Mouse (Mus musculus) hindbrain, embryonic 12.5 days (tissue): ENCODE data around the gene Cwh43. TPM values are rescaled to one million over a fixed set of nuclear protein-coding genes. Genes with fewer than 3 reads are reported as not detected.
A peak's percentile ranks its signal among the peaks of the same experiment; 100 is the strongest.

Experiments
- ATAC-seq: fragments of 200-750 bp; cut with Nextera tagmentation; 2 replicates; pipeline ENCODE4 v1.8.0; 2017; ENCODE audit warnings: moderate TSS enrichment; ENCODE audit not compliant: low FRiP score
- H3K27ac ChIP-seq: fragments of 300-500 bp; sonication (generic); 2 replicates; pipeline ENCODE4 v1.5.1; 2016; ENCODE audit warnings: mild to moderate bottlenecking
- H3K27me3 ChIP-seq: fragments of 300-500 bp; sonication (generic); 2 replicates; pipeline ENCODE4 v1.6.1; 2016; ENCODE audit warnings: mild to moderate bottlenecking
- H3K36me3 ChIP-seq: fragments of 300-500 bp; sonication (generic); 2 replicates; pipeline ENCODE4 v1.6.1; 2016; ENCODE audit warnings: mild to moderate bottlenecking
- H3K4me1 ChIP-seq: fragments of 300-500 bp; sonication (generic); 2 replicates; pipeline ENCODE4 v1.6.1; 2016
- H3K4me2 ChIP-seq: fragments of 300-500 bp; sonication (generic); replicated peaks from 2 replicates; pipeline ENCODE4 v1.6.1; 2016; ENCODE audit warnings: mild to moderate bottlenecking
- H3K4me3 ChIP-seq: fragments of 300-500 bp; sonication (generic); 2 replicates; pipeline ENCODE4 v1.5.1; 2016; ENCODE audit warnings: mild to moderate bottlenecking
- H3K9ac ChIP-seq: fragments of 300-500 bp; sonication (generic); 2 replicates; pipeline ENCODE4 v1.6.1; 2016; ENCODE audit warnings: mild to moderate bottlenecking, moderate library complexity
- H3K9me3 ChIP-seq: fragments of 300-500 bp; sonication (generic); replicated peaks from 2 replicates; pipeline ENCODE4 v1.6.1; 2016; ENCODE audit warnings: mild to moderate bottlenecking
- WGBS: fragments of 180-500 bp; shearing (Covaris S2); methylation state at CpG from one replicate; pipeline ENCODE4 v1.1.7; 2016; 5-methylcytosine and 5-hydroxymethylcytosine counted together
- polyA plus RNA-seq: library from polyadenylated mRNA; unstranded; fragments of >200 nt; fragmentation: Nextera tagmentation; extraction: Ambion mirVana; gene quantifications from 2 replicates; pipeline ENCODE4 v1.2.1, GENCODE M21; 2016

Gene Cwh43
- polyA plus RNA-seq, 1 experiment from 2014 or later, result not detected

DNA sequence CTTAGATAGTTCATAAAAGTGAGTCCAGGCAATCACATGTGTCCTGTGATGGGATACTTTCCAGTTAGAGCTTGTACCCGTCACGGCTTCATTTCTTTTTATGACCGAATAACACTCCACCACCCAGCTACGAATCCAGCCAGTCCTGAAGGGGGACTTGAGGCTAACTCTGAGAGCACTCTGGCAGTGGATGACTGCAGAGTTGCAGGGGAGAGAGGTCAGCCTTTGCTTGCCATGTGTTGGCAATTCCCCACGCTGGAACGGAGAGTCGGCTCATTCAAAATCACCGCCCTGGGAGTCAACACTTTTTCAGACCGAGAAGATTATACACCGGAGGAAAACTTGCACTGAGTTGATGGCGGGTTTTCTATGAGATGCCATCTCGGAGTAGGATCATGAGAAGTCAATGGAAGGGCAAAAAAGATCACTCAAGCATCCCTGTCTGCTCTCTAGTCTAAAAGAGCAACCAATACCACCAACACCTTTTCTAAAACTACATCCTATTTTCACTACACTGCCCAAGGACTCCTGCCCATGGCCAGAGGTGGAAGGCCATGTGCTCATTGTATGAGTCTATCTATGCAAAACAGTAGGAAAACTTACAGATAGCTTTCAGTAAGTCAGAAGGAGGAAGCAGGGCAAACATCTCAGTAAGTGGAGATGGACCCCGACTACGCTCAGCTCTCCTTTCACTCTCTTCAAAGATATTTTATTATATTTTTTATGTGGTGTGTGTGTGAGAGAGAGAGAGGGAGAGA lies 2.4 kb upstream of the Cwh43 start:
- 86% methylated on average over 14 of the region's 14 CpGs for WGBS
- H3K27ac ChIP-seq, result no peak overlapping the region

DNA sequence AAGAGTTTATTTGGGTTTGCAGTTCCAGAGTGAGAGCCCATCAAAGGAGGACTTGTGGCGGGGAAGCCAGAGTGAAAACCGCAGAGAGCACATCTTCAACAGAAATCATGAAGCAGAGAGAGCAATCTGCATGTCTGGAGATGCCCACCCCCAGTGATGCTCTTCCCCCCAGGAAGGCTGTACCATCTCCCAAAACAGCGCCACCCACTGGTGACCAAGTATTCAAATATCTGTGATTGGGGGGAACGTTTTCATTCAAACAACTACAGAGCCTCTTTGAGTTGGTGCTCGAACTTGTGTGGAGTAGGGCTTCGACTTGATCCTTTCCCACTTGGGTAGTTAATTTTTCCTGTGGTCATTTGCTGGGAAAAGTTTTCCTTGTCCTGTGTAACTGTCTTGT lies 1.1 kb upstream of the Cwh43 start:
- WGBS, result 79% methylated on average over 6 of the region's 6 CpGs
- H3K9me3 ChIP-seq, result no peaks in the 10 kb centered on the region
- ATAC-seq, result no peak
- H3K9ac ChIP-seq, result no peak overlapping the region
- H3K27me3 ChIP-seq, result peaks cover 45% of the 10 kb centered on the region
- H3K4me1 ChIP-seq, result peaks cover 8% of the 10 kb centered on the region
- H3K36me3 ChIP-seq, result no peaks in the 10 kb centered on the region
- no peak overlapping the region for H3K27ac ChIP-seq
- H3K4me3 ChIP-seq, result no peak overlapping the region
- no peak overlapping the region for H3K4me2 ChIP-seq

More for the DNA sequence above, 2.4 kb upstream of the Cwh43 start:
- no peaks in the 10 kb centered on the region for H3K36me3 ChIP-seq
- no peaks in the 10 kb centered on the region for H3K9me3 ChIP-seq
- peaks cover 8% of the 10 kb centered on the region for H3K4me1 ChIP-seq
- ATAC-seq, result no peak
- no peak overlapping the region for H3K4me3 ChIP-seq
- peaks cover 45% of the 10 kb centered on the region for H3K27me3 ChIP-seq
- no peak overlapping the region for H3K9ac ChIP-seq
- no peak overlapping the region for H3K4me2 ChIP-seq

- ATAC-seq, result no peak
- H3K4me3 ChIP-seq, result no peak overlapping the region
- peaks cover 8% of the 10 kb centered on the region for H3K4me1 ChIP-seq
- no peak overlapping the region for H3K9ac ChIP-seq
- no peaks in the 10 kb centered on the region for H3K36me3 ChIP-seq
- H3K27me3 ChIP-seq, result peaks cover 45% of the 10 kb centered on the region
- H3K9me3 ChIP-seq, result no peaks in the 10 kb centered on the region
- 40% methylated on average over 6 of the region's 6 CpGs for WGBS
- no peak overlapping the region for H3K4me2 ChIP-seq
- no peak overlapping the region for H3K27ac ChIP-seq
These were observed 986 bp downstream of the Cwh43 start for GRCm38 (mm10) chr5:73406861-73407260.

- Histone ChIP-seq H3K9me3 (no peaks in the 10 kb centered on the region), H3K36me3 (no peaks in the 10 kb centered on the region), H3K9ac (no peak overlapping the region), H3K27ac (no peak overlapping the region), H3K4me2 (no peak overlapping the region), H3K4me3 (no peak overlapping the region), H3K4me1 (peaks cover 8% of the 10 kb centered on the region), H3K27me3 (peaks cover 28% of the 10 kb centered on the region)
- 83% methylated on average over 5 of the region's 5 CpGs for WGBS
- no peak for ATAC-seq
These were observed 4.1 kb downstream of the Cwh43 start for GRCm38 (mm10) chr5:73409970-73410369.

DNA sequence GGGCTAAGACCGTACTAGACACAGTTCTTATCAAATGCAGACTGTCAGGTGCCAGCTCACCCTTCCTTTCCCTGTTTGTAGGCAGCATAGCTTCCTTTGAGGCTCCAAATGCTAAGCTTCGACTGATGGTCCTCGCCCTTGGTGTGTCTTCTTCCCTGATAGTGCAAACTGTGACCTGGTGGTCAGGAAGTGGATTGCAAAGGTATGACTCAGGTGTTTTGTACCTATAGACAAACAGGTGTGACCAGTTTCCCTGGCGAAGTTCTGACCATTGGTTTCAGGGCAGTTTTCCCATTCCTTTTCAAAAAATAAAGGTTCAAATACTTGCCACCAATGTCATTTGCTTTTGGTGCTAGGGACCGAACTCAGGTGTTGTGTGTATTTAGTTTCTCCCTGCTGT lies 5.9 kb downstream of the Cwh43 start:
- Histone ChIP-seq H3K9me3 (no peaks in the 10 kb centered on the region), H3K4me1 (no peaks in the 10 kb centered on the region), H3K4me3 (no peak overlapping the region), H3K27ac (no peak overlapping the region), H3K36me3 (no peaks in the 10 kb centered on the region), H3K9ac (no peak overlapping the region), H3K27me3 (peaks cover 13% of the 10 kb centered on the region), H3K4me2 (no peak overlapping the region)
- ATAC-seq, result no peak
- 90% methylated on average over 5 of the region's 5 CpGs for WGBS

DNA sequence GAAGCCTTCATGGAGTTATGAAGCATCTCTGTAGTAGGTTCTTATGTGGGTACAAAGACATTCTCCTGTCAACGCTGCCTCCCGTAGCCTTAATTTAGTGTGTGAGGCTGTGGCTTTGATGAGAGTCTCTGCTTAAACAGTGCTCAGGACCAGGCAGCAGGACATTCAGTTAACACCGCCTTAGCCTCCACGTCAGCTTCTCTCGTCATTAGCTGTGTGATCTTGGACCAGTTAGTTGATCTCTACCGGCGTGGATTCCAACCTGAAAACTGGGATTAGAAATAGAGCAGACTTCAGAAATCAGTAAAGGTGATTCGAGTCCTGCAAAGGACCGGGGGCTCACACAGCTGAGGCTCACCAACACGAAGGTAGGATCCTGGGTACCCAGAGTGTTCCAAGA lies 8.3 kb downstream of the Cwh43 start:
- WGBS, result 84% methylated on average over 10 of the region's 10 CpGs
- H3K36me3 ChIP-seq, result no peaks in the 10 kb centered on the region
- ATAC-seq, result no peak

GRCm38 (mm10) chr5:73419045-73419695 lies 13.3 kb downstream of the Cwh43 start:
- no peaks in the 10 kb centered on the region for H3K9me3 ChIP-seq
- ATAC-seq, result no peak
- 70% methylated on average over 11 of the region's 11 CpGs for WGBS

More for the DNA sequence above, 8.3 kb downstream of the Cwh43 start:
- H3K9ac ChIP-seq, result no peak overlapping the region
- no peak overlapping the region for H3K4me3 ChIP-seq
- no peaks in the 10 kb centered on the region for H3K4me1 ChIP-seq
- no peak overlapping the region for H3K4me2 ChIP-seq
- no peaks in the 10 kb centered on the region for H3K27me3 ChIP-seq
- H3K9me3 ChIP-seq, result no peaks in the 10 kb centered on the region
- no peak overlapping the region for H3K27ac ChIP-seq

GRCm38 (mm10) chr5:73426824-73427223 lies 20.9 kb downstream of the Cwh43 start:
- Histone ChIP-seq H3K9ac (no peak overlapping the region), H3K9me3 (no peaks in the 10 kb centered on the region), H3K27ac (no peak overlapping the region), H3K4me3 (no peak overlapping the region), H3K4me2 (no peak overlapping the region), H3K36me3 (no peaks in the 10 kb centered on the region), H3K27me3 (no peaks in the 10 kb centered on the region), H3K4me1 (no peaks in the 10 kb centered on the region; the same call in 1 of the 2 replicates)
- 82% methylated on average over 6 of the region's 6 CpGs for WGBS
- ATAC-seq, result no peak

More at GRCm38 (mm10) chr5:73419045-73419695, 13.3 kb downstream of the Cwh43 start:
- Histone ChIP-seq H3K36me3 (no peaks in the 10 kb centered on the region), H3K27ac (no peak overlapping the region), H3K4me1 (no peaks in the 10 kb centered on the region), H3K27me3 (no peaks in the 10 kb centered on the region), H3K4me3 (no peak overlapping the region), H3K4me2 (no peak overlapping the region), H3K9ac (no peak overlapping the region)

DNA sequence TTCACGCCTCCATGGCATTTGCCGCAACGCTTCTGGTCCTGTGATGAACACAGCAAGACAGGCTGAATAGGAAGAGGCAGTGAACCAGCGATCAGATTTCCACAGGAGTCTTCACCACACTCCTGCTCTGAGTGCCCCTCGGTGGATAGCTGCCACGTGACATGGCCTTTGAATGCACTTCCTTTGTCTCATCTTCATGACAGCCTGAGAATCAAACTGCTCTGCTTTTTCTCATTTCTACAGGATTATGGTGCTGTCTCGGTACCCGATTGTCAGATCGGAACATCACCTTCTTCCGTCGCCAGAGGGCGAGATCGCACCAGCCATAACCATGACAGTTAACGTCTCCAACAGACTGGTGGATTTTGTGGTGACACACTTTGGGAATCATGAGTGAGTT lies 25.7 kb downstream of the Cwh43 start:
- Histone ChIP-seq H3K4me2 (peak overlapping the region; percentile 30), H3K4me1 (no peaks in the 10 kb centered on the region; the same call in 1 of the 2 replicates), H3K9ac (no peak overlapping the region), H3K27ac (no peak overlapping the region), H3K27me3 (no peaks in the 10 kb centered on the region), H3K36me3 (no peaks in the 10 kb centered on the region), H3K4me3 (no peak overlapping the region), H3K9me3 (no peaks in the 10 kb centered on the region)
- WGBS, result 22% methylated on average over 14 of the region's 14 CpGs
- peak; percentile 86 for ATAC-seq

GRCm38 (mm10) chr5:73432805-73433204 lies 26.9 kb downstream of the Cwh43 start:
- H3K27me3 ChIP-seq, result no peaks in the 10 kb centered on the region
- H3K36me3 ChIP-seq, result no peaks in the 10 kb centered on the region
- H3K4me1 ChIP-seq, result no peaks in the 10 kb centered on the region; the same call in 1 of the 2 replicates
- 88% methylated on average over 6 of the region's 6 CpGs for WGBS
- no peak overlapping the region for H3K4me3 ChIP-seq
- H3K27ac ChIP-seq, result no peak overlapping the region
- H3K9ac ChIP-seq, result no peak overlapping the region
- no peak overlapping the region for H3K4me2 ChIP-seq
- ATAC-seq, result no peak
- H3K9me3 ChIP-seq, result no peaks in the 10 kb centered on the region

GRCm38 (mm10) chr5:73434764-73435163 lies 28.9 kb downstream of the Cwh43 start:
- Histone ChIP-seq H3K9me3 (no peaks in the 10 kb centered on the region), H3K27ac (no peak overlapping the region), H3K4me3 (no peak overlapping the region), H3K36me3 (no peaks in the 10 kb centered on the region), H3K4me2 (no peak overlapping the region), H3K9ac (no peak overlapping the region), H3K27me3 (no peaks in the 10 kb centered on the region), H3K4me1 (peaks cover 2% of the 10 kb centered on the region; the same call in 1 of the 2 replicates)
- WGBS, result 74% methylated on average over 7 of the region's 7 CpGs
- ATAC-seq, result no peak

DNA sequence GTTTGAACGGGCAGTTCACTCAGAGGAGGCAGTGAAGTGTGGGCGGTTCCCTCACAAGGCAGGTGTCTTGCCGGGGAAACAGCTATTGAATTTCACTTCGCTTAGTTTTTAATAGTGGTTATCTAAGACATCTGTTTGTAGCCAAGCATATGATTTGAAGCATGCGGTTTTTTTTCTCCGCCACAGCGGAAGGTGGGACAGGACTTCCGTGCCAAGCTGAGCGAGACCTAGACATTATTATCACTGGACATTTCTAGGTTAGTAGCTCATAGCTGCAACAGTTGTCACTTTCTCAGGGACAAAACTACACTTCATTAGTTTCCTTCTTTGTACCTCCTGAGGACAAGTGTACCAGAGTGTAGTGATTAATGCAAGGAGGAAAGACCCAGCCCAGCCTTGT lies 36.3 kb downstream of the Cwh43 start:
- WGBS, result 80% methylated on average over 9 of the region's 9 CpGs
- H3K36me3 ChIP-seq, result no peaks in the 10 kb centered on the region
- H3K9me3 ChIP-seq, result no peaks in the 10 kb centered on the region
- no peaks in the 10 kb centered on the region for H3K27me3 ChIP-seq
- H3K4me1 ChIP-seq, result 0 out of 2 replicates have a peak, but pooled peaks cover 2% of the 10 kb centered on the region
- no peak overlapping the region for H3K9ac ChIP-seq
- H3K27ac ChIP-seq, result no peak overlapping the region
- H3K4me3 ChIP-seq, result no peak overlapping the region
- no peak overlapping the region for H3K4me2 ChIP-seq
- no peak for ATAC-seq

- Histone ChIP-seq H3K27ac (no peak overlapping the region), H3K36me3 (no peaks in the 10 kb centered on the region), H3K9ac (no peak overlapping the region), H3K27me3 (no peaks in the 10 kb centered on the region), H3K9me3 (no peaks in the 10 kb centered on the region), H3K4me3 (no peak overlapping the region), H3K4me2 (no peak overlapping the region), H3K4me1 (no peaks in the 10 kb centered on the region)
- 79% methylated on average over 1 of the region's 1 CpGs for WGBS
- ATAC-seq, result no peak
These were observed 44.4 kb downstream of the Cwh43 start for GRCm38 (mm10) chr5:73450276-73450675.
